Mouse (Mus musculus) ovary, postnatal 14 days (tissue): ENCODE data around the gene Dusp22.

Experiments used
- DNase-seq: peaks from one replicate; pipeline ENCODE4 v3.0.0; 2022; ENCODE audit warnings: low spot score

Dusp22 gene

DNA sequence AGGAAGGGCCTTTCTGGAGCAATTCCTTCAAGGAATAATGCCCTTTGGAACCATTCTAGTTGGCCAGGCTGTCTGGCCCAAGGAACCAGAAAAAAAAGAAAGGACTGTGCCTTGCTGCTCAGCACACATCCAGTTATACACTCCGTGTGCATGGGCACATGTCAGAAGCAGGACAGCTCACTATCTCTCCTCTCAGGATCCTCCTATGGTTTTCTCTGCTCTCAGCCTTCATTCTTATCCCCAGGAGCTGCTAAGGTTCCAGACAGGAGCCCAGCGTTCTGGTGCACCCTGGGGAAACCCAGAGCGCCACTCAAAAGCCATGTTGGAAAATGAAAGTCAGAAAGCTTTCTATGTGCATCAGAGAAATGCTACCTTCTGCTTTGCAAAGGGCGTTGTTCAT is 55.8 kb downstream of the Dusp22 start:
- no peak for DNase-seq

DNA sequence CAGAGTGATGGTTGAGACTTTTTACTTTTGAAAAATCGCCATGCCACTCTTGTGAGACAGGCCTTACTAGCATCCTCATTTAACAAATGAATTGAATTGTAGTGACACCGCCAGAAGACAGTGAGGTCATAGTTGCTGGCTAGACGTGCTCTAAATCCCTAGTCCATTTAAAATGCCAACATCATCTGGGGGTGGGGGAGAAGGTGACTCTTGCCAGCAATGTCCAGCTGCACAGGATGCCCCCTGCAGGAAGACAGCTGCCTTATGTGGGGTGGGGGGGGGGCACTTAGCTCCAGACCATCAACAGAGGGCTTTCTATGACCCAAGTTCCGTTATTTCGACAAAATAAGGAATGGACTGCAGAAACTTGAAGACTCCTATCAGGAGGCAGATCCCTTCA is 56.8 kb downstream of the Dusp22 start:
- DNase-seq, result no peak

DNA sequence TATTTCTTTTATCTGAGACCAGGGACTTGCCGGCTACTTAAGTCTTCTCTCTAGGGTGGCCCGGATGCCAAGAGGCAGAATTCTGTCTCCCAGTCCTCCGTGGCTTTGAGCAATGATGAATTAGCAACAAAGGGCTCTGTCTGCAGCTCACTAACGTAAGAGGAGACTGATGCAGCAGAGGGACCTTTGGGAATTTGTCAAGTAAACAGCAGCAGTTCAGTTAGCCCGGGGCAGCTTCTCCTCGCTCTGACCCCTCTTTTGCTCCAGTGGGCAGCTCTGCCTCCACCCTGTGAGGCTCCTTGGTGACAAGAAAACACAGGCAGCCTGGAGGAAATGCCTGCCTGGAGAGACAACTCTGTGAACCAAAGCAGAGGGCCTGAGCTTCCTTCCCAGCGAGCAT is 62.8 kb downstream of the Dusp22 start:
- no peak for DNase-seq

DNA sequence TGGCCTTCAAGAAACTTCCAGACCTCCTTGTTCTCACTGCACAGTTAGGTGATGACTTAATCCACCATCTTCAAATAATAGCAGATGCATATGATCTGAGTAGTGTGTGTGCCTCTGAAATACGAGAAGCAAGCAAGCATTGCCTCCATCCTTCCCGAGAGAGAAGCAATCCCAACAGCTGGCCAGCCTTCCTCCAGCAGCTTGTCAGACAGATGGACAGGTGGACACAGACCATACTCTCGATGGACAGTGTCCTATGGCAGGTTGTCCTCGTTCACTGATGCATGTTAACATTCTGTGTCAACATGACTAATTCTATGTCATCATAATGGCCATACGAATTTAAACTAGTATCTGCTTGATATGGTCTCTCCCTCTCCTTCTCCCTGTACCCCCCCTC is 63.5 kb downstream of the Dusp22 start:
- DNase-seq, result no peak

DNA sequence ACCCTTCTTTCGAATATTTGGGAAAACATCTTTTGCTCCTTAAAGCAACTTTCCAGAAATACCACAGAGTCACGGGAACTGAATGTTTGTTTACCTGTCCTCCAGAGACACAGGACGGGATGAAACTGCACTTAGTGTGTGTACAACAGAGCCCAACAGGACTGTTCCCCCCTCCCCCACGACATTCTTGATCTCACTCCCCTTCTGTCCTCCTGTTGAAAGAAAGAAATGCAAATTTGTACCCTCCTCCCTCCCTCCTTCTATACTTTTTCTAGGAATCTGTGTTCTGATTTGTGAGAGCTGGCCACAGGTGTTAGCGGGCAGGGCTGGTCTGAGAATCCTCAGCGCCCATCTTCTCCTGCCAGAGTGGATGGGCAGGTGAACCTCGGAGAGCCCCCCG is 64.1 kb downstream of the Dusp22 start:
- no peak for DNase-seq

DNA sequence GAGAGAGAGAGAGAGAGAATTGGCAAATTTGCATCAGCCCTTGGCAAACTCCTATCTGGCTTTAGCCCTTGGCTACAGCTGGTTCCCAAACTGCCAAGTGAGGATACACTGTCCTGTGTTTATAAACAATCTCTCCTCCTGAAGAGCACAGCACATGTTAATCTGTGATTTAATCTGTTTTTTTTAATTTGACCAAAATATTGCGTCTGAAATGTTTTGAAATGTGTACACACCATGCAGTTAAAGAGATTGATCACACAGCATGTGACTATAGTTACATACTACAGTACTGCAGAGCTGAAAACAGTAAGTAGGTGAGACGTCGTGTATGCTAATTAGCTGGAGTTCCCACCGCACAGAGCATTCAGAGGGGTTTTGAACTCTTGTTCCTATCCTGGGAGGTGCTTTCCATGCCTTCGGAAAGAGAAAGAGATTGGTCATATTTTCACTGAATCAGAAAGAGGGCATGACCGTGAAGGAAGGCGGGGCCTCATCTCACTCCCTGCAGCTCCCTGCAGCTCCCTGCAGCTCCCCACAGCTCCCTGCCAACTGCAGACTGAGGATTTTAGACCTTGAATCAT is 65.0 kb downstream of the Dusp22 start:
- DNase-seq, result no peak

DNA sequence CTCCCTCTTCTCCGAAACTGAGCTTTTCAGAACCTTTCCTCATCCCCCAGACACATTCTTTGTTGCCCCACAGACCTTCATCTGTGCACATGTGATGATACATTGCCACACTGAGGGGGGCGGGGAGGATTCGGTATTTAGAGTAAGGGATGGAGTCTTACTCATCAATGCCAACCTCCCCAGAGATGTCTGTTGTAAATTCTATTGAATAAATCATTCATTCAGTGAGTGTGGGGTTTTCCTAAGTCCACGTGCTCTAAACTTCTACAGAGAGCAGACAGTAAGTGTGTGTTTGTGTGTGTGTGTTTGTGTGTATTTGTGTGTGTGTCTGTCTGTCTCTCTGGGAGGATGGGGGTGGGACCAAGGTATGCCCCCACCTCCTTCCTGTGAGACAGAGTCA is 67.1 kb downstream of the Dusp22 start:
- DNase-seq, result no peak

DNA sequence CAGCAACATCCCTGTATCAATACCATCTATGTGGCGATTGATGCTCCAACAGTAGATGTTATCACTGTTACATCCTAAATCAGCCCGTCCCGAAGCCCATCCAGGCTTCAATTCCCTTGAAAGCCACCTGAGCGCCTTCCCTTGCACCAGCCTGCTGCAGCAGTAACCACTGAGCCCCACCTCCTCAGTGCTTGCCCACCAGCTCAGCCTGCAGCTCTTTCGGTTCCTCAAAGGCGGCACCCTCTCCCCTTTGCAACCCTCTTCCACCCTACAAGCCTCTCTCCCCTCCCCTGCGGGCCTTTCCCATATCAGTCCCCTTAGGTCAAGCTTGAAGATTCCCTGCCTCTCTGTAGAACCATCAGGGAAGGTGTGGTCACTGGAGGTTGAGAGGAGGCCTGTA is 68.4 kb downstream of the Dusp22 start:
- no peak for DNase-seq

DNA sequence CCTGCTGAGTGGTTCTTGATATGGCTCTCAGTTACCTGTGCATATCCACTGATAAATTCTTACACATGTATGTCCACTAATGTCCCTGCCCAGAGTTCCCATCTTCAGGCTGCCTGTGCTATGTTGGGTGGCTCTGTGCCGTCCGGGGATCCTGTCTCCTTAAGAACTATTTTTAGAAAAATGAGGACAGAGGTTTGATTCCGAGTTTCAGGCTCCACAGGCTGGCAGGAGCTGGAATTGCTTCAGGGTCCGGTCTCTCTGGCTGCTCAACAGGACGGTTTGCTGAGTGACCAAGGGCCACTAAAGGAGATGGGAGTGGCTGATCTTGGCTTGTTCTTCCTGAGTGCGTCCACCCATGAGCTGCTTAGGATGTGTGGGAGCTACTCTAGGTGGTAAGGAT is 69.4 kb downstream of the Dusp22 start:
- no peak for DNase-seq

DNA sequence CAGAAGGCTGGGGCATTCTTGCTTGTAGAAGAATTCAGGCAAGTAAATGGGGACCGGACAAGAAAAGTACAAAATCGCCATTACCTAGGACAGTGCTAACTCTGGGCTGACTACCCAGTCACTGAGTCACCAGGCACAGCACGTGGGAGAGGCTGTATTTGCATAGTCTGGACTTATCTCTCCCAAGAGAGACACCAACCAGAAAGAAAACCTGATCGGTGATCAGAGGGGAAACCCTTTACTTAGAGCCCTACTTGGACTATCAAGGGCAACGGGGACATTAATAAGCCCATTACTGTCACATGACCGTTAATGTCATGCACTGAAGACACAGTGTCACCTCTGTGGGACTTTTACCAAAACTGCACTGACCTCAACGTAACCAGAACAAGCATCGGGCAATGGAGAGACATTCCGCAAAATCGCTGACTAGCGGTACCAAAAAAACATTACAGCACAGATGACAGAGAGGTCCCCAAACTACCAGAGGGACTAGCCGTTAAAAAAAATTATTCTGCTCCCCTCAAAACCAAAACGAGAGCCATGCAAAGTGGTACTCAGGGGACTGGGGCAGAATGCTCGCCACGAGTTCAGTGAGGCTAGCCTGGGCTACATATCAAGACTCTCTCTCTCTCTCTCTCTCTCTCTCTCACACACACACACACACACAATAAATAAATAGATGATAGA is 70.5 kb downstream of the Dusp22 start:
- no peak for DNase-seq

DNA sequence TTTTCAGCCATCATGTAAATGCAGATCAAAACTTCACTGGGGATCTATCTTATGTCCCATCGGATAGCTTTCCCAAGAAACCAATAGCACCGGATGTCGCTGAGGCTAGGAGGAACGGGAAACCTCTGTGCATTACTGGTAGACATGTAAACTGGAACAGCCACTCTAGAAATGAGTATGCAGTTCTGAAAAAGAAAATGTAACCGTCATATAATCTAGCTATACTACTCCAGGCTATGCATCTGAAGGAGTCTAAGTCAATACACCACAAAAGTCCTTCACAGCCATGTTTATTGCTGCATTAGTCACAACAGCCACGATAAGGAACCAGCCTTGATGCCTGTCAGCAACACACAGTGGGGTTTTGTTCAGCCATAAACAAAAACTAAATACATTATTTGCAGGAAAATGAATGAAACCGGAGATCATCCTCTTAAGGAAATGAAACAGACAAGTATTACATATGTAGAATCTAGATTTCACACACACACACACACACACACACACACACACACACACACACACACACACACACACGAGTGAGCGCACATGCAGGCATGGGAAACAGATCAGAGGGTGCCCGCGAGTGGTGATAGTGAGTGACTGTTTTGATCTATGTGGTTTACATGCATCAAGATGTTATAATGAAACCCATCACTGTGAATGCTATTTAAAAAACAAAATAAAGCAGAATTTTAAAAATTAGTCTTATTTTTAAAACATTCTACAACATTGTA is 73.1 kb downstream of the Dusp22 start:
- DNase-seq, result no peak

DNA sequence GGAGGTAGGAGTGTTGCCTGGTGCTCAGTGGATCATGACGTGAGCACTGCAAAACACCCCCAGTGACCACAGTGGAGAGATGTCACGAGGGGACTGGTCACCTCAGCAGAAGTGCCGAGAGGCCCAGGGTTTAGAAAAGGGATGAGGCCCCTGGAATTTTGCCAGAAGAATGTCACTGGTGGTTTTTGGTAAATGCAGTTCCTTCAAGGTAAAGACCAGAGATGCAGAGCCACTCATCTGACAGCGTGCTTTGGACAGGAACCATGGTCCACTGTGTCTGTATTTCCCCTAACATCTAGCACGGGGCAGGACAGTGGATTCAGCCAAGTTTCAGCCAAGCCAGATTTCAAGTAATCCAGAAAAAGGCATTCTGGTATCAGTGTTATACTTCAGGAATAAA is 76.9 kb downstream of the Dusp22 start:
- no peak for DNase-seq

DNA sequence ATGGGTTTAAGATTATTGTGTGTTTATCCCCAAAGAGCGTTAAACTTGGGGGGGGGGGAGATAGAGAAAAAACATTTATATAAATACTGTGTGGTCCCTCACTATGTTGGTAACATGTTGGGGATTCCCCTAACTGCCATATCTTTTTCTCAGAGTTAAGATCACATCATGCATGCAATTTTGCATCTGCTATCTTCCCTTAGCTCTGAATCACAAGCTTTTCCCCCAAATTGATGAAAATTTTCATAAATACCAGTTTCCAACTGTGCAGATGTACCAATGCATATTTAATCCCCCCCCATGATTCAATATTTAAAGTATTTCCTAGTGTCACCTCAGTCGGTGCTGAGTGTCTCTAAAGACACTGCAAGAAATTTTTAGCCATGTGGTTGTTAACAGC is 77.5 kb downstream of the Dusp22 start:
- no peak for DNase-seq

DNA sequence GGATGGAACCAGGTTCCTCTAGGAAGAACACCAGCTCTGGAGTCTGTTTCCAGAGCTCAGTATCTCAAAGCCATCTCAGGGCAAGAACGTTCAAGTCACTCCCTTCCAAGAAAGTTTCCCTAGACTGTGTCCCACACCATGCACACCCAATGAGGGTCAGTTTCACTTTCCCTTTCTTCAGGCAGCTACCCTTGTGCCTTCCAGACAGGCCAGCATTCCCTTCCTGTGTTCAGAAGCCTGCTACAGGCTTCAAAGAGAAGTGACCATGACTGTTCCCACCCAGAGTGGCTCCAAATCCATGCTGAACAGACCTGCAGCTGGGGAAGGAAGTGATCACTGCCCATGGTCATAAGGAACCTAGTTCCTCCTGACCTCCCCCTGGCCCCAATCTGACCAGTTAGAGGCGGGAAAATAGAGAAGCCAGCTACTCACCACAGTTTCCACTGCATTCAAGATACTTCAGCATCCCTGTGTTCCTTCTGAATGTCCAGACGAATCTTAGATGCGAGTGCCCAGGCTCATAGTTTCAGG is 78.6 kb downstream of the Dusp22 start:
- DNase-seq, result no peak

DNA sequence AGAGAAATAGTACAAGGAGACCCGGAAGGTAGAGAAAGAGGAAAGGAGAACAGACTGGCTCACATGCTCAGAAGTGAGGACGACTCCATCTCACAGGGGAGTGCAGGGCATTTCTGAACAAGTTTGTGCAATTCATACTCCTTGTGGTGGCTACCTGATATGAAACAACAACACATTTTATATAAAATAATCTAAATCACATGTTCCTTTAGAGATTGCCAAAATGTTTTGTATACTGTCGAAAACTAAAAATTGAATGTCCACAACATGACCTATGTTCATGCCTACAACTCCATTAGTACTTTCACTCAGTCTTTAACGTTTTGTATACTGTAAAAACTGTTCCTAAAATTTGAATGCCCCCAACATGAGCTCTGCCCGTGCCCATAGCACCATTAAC is 81.4 kb downstream of the Dusp22 start:
- no peak for DNase-seq

DNA sequence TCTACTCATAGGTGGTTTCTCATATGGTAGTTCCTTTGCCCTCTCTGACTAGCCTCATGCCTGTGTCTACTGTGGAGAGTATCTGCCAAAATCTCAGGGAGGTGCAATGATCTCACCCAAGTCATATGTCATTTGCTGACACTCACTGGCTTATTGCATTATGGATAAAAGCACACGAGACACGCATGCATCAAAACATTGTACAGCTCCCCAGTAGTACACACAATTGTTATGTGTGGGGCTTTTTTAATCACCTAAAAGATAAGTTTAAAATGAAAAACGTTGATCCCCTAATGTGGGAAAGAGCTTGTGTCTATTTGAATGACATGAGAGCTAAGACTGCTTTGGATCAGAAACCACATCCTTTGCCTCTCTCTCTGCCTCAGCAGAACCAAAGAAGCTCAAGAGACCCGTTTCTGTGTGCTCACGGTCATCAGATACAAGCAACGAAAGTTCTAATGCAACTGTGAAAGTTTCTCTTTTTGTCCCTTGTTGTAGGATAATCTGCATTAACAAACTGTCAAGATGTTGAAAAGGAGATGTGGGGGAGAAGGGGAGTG is 82.7 kb downstream of the Dusp22 start:
- DNase-seq, result no peak

DNA sequence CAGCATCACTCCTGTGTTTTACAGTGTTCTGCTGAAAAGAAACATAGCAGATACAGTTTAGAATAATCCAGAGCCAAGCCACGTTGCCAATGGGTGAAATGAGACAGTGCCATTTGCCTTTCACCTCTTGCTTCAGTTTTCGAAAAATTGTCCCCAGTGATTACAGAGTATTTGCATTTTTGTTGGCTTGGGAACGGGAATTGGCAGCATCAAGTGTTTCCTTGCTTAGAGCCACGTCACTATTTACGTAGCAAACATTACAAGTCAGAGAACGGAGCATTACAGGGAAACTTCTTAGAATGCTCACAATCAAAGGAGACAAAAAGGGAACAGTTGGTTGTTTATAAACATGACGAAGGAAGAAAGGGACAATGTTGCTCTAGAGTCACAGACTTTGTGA is 85.3 kb downstream of the Dusp22 start:
- no peak for DNase-seq

DNA sequence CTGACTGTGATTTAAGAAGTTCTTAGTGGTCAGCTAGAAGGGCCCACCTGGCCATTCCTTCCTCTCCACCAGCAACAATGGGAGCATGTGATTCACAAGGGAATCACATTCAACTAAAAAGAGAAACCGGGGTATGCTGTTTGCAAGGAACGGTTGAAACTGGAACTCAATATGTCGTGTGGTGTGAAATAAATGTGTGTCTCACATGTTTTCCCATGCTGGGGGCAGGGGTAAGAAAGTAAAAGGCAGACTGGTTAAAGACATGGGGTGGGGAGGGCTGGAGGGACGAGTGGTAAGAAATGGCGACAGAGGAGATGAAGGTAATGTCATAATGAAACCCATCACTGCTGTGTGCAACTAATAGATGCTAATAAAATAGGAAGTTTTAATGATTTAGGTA is 87.3 kb downstream of the Dusp22 start:
- no peak for DNase-seq

DNA sequence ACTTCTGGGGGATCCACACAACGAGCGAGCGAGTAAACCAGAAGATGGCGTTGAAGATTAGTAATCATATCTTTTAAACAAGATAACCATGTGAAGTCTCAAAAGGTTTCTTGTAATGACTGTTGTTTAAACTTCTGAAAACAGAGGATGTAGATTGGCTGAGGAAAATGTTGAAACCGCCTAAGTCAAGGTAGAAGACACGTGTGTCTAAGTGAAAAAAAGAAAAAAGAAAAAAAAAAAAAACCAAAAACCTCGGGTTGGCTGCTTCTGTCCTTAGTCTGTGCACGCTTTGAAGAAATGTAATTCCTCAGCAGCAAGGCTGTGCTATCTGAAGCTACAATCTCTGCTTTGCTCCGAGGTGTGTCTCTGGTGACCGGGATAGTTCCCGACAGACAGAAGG is 87.7 kb downstream of the Dusp22 start:
- DNase-seq, result no peak

DNA sequence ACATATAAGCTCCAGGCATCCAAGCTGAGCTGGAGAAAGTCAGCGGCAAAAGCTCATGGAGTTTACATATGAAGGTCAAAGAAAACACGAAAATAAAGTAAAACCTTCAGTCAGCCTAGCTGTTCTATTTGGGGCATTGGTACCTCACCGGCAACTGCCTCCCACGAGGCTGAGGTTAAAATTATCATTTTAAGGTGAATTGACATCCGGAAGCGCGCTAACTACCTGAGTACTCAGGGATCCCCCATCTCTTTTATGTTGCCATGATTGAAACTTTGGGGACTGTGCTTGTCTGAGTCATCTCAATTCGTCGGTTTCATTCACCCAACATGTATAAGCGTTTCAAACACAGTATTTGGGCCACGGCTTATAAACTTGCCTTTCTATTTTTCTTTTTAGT is 88.5 kb downstream of the Dusp22 start:
- DNase-seq, result no peak

DNA sequence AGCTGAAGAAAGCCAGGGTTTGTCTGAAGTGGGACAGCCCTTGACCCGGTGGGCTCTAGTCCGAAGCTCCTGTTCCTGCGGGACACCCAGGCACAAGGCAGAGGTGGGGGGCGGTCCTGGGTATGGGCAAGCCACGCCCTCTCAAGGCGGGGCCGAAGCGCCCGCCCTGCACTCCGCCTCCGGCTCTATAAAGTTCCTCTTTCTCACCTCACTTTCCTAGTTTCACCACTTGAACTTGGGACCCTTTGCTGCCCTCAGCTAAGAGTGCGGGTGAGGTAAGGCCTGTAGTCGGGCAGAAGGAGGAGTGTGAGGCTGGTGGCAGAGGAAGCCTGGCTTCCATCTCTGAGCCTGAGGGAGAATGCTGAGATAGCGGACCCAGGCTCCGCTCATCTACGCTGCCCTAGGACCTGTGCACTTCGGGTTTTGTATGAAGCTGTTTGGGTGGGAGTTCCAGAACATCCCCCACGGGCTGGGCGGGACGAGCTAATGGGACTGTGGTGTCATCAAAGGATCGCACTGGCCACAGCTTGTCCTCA is 89.3 kb downstream of the Dusp22 start, which contains the start of gene Irf4:
TSS of gene Irf4 (plus strand) at position 206 of the 536 bp plus-strand sequence.
- DNase-seq, result no peak

DNA sequence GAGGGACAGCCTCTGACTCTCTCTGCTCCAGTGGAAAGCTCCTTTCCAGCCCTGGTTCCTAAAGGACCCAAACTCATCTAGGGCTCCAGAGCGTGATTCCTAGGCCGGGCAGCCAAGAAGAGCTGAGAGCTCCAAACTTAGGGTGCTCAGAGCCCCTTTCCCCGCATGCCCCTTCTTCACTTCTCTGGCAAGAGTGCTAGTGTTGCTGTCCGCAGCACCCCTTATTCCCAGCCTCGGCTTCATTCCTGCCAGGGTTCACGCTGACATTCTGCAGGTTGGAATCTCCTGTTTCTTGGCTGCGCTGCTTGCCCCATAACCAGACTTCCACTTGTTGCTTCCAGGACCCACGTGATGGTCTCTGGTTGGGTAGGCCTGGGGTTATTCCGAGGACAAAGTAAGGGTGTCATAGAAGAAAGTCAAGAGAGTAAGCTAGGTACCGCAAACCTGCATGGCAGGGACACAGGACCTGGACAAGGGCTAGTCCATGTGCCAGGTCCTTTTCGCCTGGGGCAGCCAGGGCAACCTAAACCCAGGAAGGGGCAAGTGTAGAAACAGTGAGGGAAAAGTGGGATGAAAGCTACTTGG is 89.8 kb downstream of the Dusp22 start:
- DNase-seq, result no peak
